Mouse (Mus musculus): ENCODE data around the gene Hykk.

DNA sequence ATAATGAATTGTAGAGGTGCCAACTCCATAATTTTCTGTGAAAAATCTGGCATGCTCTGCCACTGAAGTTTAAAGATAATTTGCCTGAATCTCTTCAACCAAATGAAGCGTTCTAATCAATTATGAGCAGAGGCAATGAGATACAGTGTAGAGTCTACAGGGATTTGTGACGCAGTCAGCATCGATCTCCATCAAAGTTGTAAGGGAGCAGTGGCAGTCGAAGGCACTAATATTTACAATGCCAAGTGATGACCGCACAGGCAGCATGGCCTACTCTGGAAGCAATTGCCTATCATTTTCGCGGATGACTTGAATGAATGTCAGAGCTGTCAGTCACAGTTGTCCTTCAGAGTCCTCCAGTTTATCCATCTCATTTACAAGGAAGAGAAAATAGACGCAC lies 63.6 kb downstream of the Hykk start, which contains the start of gene Chrna5:
- TF ChIP-seq ZNF384 (IDR thresholded peaks at IDR 0.05; ENCODE audit: low read depth, low read length) = no peak
- no peak for TF ChIP-seq HCFC1 (IDR thresholded peaks at IDR 0.05; ENCODE audit: borderline replicate concordance, insufficient read depth, low read length)
- TF ChIP-seq MAFK (IDR thresholded peaks at IDR 0.05; ENCODE audit: insufficient read depth, low read depth, low read length) = no peak

Data from ES-E14 (cell line).